Mouse (Mus musculus) layer of hippocampus, postnatal 14 days (tissue): ENCODE measurements around the gene Fam168b. TPM values are rescaled to one million over a fixed set of nuclear protein-coding genes. Genes with fewer than 3 reads are reported as not detected.

Experiments used
- total RNA-seq, 2 experiments: library from RNA; stranded (reverse); gene quantifications; 2 replicates each; pipeline ENCODE4 v1.2.3; 2021

Gene Fam168b
- total RNA-seq, 2 experiments from 2014 or later, result 216 to 228 TPM

Other genes with a start within 250 kb of the Fam168b start
- 100 to 1,000 TPM; 171 to 180 TPM for gene Plekhb2, start 6.9 kb upstream of the Fam168b start, total RNA-seq